Mouse (Mus musculus) Patski (cell line): ENCODE measurements around the gene Eif4b. TPM values are rescaled to one million over a fixed set of nuclear protein-coding genes. Genes with fewer than 3 reads are reported as not detected.

Source experiments
- ATAC-seq: fragments of 100-300 bp; one replicate; pipeline ENCODE4 v1.8.0; 2021
- CTCF ChIA-PET: fragments of 350-600 bp; sonication (Branson Sonifier 250); formaldehyde crosslinking; loops from one replicate; lab custom pipeline; 2022; ENCODE audit warnings: inconsistent platforms; lab: Charles Lee
- POLR2A ChIA-PET: fragments of 350-600 bp; sonication (Branson Sonifier 250); formaldehyde crosslinking; loops from one replicate; lab custom pipeline; 2022; ENCODE audit warnings: antibody characterized with exemption, inconsistent platforms; lab: Charles Lee
- DNase-seq: peaks from one replicate; pipeline ENCODE4 v3.0.0-alpha.2; 2011; ENCODE audit warnings: low read depth, low spot score
- H3K27me3 ChIP-seq: fragments of 371-371 bp; one replicate; pipeline ENCODE4 v1.5.1; 2021
- CTCF ChIP-seq: fragments of 100-300 bp; IDR thresholded peaks from one replicate; pipeline ENCODE4 v1.5.1; 2021
- in situ Hi-C: fragments of 300-500 bp; cut with MboI; formaldehyde crosslinking; loops from 3 replicates; pipeline ENCODE4 v1.11.1; 2018; ENCODE audit warnings: low pct_unique_long_range_greater_than_20kb, mixed read lengths
- polyA plus RNA-seq: library from polyadenylated mRNA; unstranded; gene quantifications from one replicate; pipeline ENCODE4 v1.2.3, GENCODE M21; 2021

Gene Eif4b
- 237 TPM for polyA plus RNA-seq

- H3K27me3 ChIP-seq: no peaks in the 10 kb centered on the region
- ATAC-seq (peak; percentile 75), DNase-seq (peak; percentile 88)
- ChIA-PET POLR2A (no interaction called here), CTCF (interaction anchor here (0.9 kb wide), 1 partner anchor 49 kb away, joined by 3 read pairs; no protein-coding TSS in a partner anchor)
- TF ChIP-seq CTCF: no peak
- in situ Hi-C loops: loop anchor here (5.0 kb wide), 2 partner anchors 301 to 741 kb away; no protein-coding TSS in a partner anchor
These were observed at the start of gene Eif4b for GRCm38 (mm10) chr15:102073559-102074069. Gene Eif4b (plus strand): TSS chr15:102073773.

GRCm38 (mm10) chr15:102023888-102024287, 49.7 kb upstream of the Eif4b start:
- TF ChIP-seq CTCF: no peak
- POLR2A ChIA-PET: no interaction called here
- DNase-seq (no peak), ATAC-seq (no peak)
- in situ Hi-C loops: no loop called here
- CTCF ChIA-PET: interaction anchor here (1.3 to 2.3 kb wide), 2 partner anchors 9 to 42 kb away, joined by 3 to 6 read pairs; no protein-coding TSS in a partner anchor
- no peaks in the 10 kb centered on the region for H3K27me3 ChIP-seq

GRCm38 (mm10) chr15:102025136-102025872, 48.3 kb upstream of the Eif4b start:
- no peaks in the 10 kb centered on the region for H3K27me3 ChIP-seq
- ChIA-PET CTCF (interaction anchor here (0.7 to 2.3 kb wide), 7 partner anchors 8 to 56 kb away, joined by 3 to 6 read pairs (median 3); partner anchors contain the start of gene Eif4b), POLR2A (interaction anchor here (0.7 kb wide), 1 partner anchor 23 kb away, joined by 3 read pairs; no protein-coding TSS in a partner anchor)
- DNase-seq (no peak), ATAC-seq (no peak)
- in situ Hi-C loops: no loop called here
- TF ChIP-seq CTCF: no peak

GRCm38 (mm10) chr15:102026430-102026829, 47.1 kb upstream of the Eif4b start:
- no peak for TF ChIP-seq CTCF
- no peak for ATAC-seq
- POLR2A ChIA-PET: interaction anchor here (0.7 kb wide), 1 partner anchor 17 kb away, joined by 3 read pairs; no protein-coding TSS in a partner anchor
- in situ Hi-C loops: no loop called here
- CTCF ChIA-PET: no interaction called here
- no peaks in the 10 kb centered on the region for H3K27me3 ChIP-seq
- DNase-seq: no peak

GRCm38 (mm10) chr15:102028040-102028439, 45.5 kb upstream of the Eif4b start, which contains the start of gene Krt18:
Gene Krt18 (plus strand): TSS chr15:102028180.
- in situ Hi-C loops: no loop called here
- no peak for ATAC-seq
- POLR2A ChIA-PET: no interaction called here
- no peak for TF ChIP-seq CTCF
- CTCF ChIA-PET: no interaction called here
- DNase-seq: no peak
- H3K27me3 ChIP-seq: no peaks in the 10 kb centered on the region

GRCm38 (mm10) chr15:102034121-102035053, 39.2 kb upstream of the Eif4b start:
- TF ChIP-seq CTCF: no peak
- H3K27me3 ChIP-seq: no peaks in the 10 kb centered on the region
- ChIA-PET CTCF (interaction anchor here (1.0 to 2.1 kb wide), 3 partner anchors 21 to 50 kb away, joined by 3 to 5 read pairs (median 4); no protein-coding TSS in a partner anchor), POLR2A (no interaction called here)
- ATAC-seq: no peak
- in situ Hi-C loops: no loop called here
- DNase-seq: no peak

- TF ChIP-seq CTCF: no peak
- POLR2A ChIA-PET: no interaction called here
- CTCF ChIA-PET: no interaction called here
These were observed 33.3 kb upstream of the Eif4b start for GRCm38 (mm10) chr15:102040277-102040676.

GRCm38 (mm10) chr15:102041951-102042350, 31.6 kb upstream of the Eif4b start:
- ChIA-PET CTCF (interaction anchor here (0.8 kb wide), 1 partner anchor 10 kb away, joined by 3 read pairs; no protein-coding TSS in a partner anchor), POLR2A (no interaction called here)
- no peaks in the 10 kb centered on the region for H3K27me3 ChIP-seq
- DNase-seq (no peak), ATAC-seq (no peak)
- TF ChIP-seq CTCF: no peak
- in situ Hi-C loops: no loop called here

More at GRCm38 (mm10) chr15:102040277-102040676, 33.3 kb upstream of the Eif4b start:
- in situ Hi-C loops: no loop called here
- DNase-seq (no peak), ATAC-seq (no peak)
- H3K27me3 ChIP-seq: no peaks in the 10 kb centered on the region

GRCm38 (mm10) chr15:102044745-102045144, 28.8 kb upstream of the Eif4b start:
- no peaks in the 10 kb centered on the region for H3K27me3 ChIP-seq
- ATAC-seq: no peak
- in situ Hi-C loops: no loop called here
- ChIA-PET CTCF (interaction anchor here (0.8 to 1.0 kb wide), 2 partner anchors 20 to 21 kb away, joined by 3 read pairs; no protein-coding TSS in a partner anchor), POLR2A (interaction anchor here (0.7 kb wide), 1 partner anchor 751 kb away, joined by 3 read pairs; no protein-coding TSS in a partner anchor)
- no peak for TF ChIP-seq CTCF
- DNase-seq: no peak

- ChIA-PET CTCF (interaction anchor here (1.4 kb wide), 1 partner anchor 20 kb away, joined by 4 read pairs; no protein-coding TSS in a partner anchor), POLR2A (interaction anchor here (0.7 kb wide), 1 partner anchor 751 kb away, joined by 3 read pairs; no protein-coding TSS in a partner anchor)
- TF ChIP-seq CTCF: no peak
- ATAC-seq: peak; percentile 95
- H3K27me3 ChIP-seq: no peaks in the 10 kb centered on the region
- DNase-seq: peak; percentile 85
- in situ Hi-C loops: no loop called here
These were observed 27.9 kb upstream of the Eif4b start for GRCm38 (mm10) chr15:102045691-102046090.
